Mouse (Mus musculus) CH12.LX (cell line): ENCODE measurements around the gene Lpar3. TPM values are rescaled to one million over a fixed set of nuclear protein-coding genes. Genes with fewer than 3 reads are reported as not detected.
A peak's percentile ranks its signal among the peaks of the same experiment; 100 is the strongest.

Experiments used
- DNase-seq: peaks from one replicate; pipeline ENCODE4 v3.0.0-alpha.2; 2013; ENCODE audit errors: extremely low read depth
- H3K27ac ChIP-seq: 2 replicates; pipeline ENCODE4 v1.5.1; 2012; ENCODE audit warnings: low read depth, mild to moderate bottlenecking, control low read depth, moderate library complexity; ENCODE audit not compliant: insufficient read depth
- H3K27me3 ChIP-seq: replicated peaks from 2 replicates; pipeline ENCODE3; 2012; ENCODE audit warnings: inconsistent platforms
- H3K36me3 ChIP-seq, 2 experiments: replicated peaks in 1 of 2; 2 replicates each; pipeline versions ENCODE3 to v1.6.1; 2012; ENCODE audit warnings: inconsistent platforms in 1 of 2, low read length in 1 of 2, mild to moderate bottlenecking in 1 of 2, mixed read lengths in 1 of 2, moderate library complexity in 1 of 2; ENCODE audit not compliant: control insufficient read depth in 1 of 2, insufficient read depth in 1 of 2
- H3K4me1 ChIP-seq, 2 experiments: 2 replicates each; pipeline ENCODE4 v1.6.1; 2012; ENCODE audit warnings: inconsistent platforms in 1 of 2, moderate library complexity in 1 of 2; ENCODE audit not compliant: insufficient read depth in 2 of 2, control insufficient read depth in 1 of 2
- H3K4me2 ChIP-seq: 2 replicates; pipeline ENCODE4 v1.6.1; 2012; ENCODE audit warnings: low read depth, mild to moderate bottlenecking, control low read depth; ENCODE audit not compliant: poor library complexity, insufficient read depth, severe bottlenecking
- H3K4me3 ChIP-seq, 3 experiments: fragments of 150-350 bp in 1 of 3; sonication (generic) in 1 of 3; replicated peaks in 1 of 3; 2 replicates each; pipeline versions ENCODE3 to v1.5.1; 2011 to 2012; ENCODE audit warnings: low read depth in 2 of 3, low read length in 2 of 3, mild to moderate bottlenecking in 2 of 3, moderate library complexity in 2 of 3, control low read depth in 1 of 3, improper control_type of control experiment in 1 of 3, inconsistent platforms in 1 of 3, mixed read lengths in 1 of 3; ENCODE audit not compliant: poor library complexity in 1 of 3
- H3K79me2 ChIP-seq: replicated peaks from 2 replicates; pipeline ENCODE4 v1.6.1; 2012; ENCODE audit warnings: mild to moderate bottlenecking, moderate library complexity; ENCODE audit not compliant: control insufficient read depth, poor library complexity, insufficient read depth, severe bottlenecking; ENCODE audit errors: extremely low read depth
- H3K9ac ChIP-seq: 2 replicates; pipeline ENCODE4 v1.6.1; 2012; ENCODE audit warnings: low read depth, mild to moderate bottlenecking, control low read depth, moderate library complexity; ENCODE audit not compliant: insufficient read depth
- H3K9me3 ChIP-seq: replicated peaks from 2 replicates; pipeline ENCODE3; 2012; ENCODE audit warnings: low read length, inconsistent platforms, mixed read lengths
- BHLHE40 ChIP-seq: IDR thresholded peaks from 2 replicates; pipeline ENCODE4 v1.6.1; 2011; ENCODE audit warnings: mild to moderate bottlenecking, low read depth, low read length, improper control_type of control experiment
- CTCF ChIP-seq, 2 experiments: IDR thresholded peaks in 1 of 2; conservative IDR thresholded peaks in 1 of 2; 2 replicates each; pipeline ENCODE4 v1.5.1; 2011 to 2012; ENCODE audit warnings: low read depth in 2 of 2, low read length in 2 of 2, improper control_type of control experiment in 1 of 2, inconsistent platforms in 1 of 2, mild to moderate bottlenecking in 1 of 2, moderate library complexity in 1 of 2
- GABPA ChIP-seq: IDR thresholded peaks from 2 replicates; pipeline ENCODE4 v1.6.1; 2012; ENCODE audit warnings: low read depth, low read length, improper control_type of control experiment, inconsistent platforms; ENCODE audit not compliant: insufficient replicate concordance
- HCFC1 ChIP-seq: IDR thresholded peaks from 2 replicates; pipeline ENCODE4 v1.6.1; 2012; ENCODE audit warnings: low read depth, mild to moderate bottlenecking, inconsistent platforms, low read length, improper control_type of control experiment
- JUN ChIP-seq: IDR thresholded peaks from 2 replicates; pipeline ENCODE4 v1.6.1; 2011; ENCODE audit warnings: low read depth, mild to moderate bottlenecking, low read length, improper control_type of control experiment, moderate library complexity; ENCODE audit not compliant: insufficient read depth
- KAT2A ChIP-seq: IDR thresholded peaks from 2 replicates; pipeline ENCODE4 v1.6.1; 2012; ENCODE audit warnings: low read length, improper control_type of control experiment, inconsistent platforms; ENCODE audit not compliant: insufficient replicate concordance
- MAFK ChIP-seq: IDR thresholded peaks from 2 replicates; pipeline ENCODE4 v1.6.1; 2011; ENCODE audit warnings: low read length, improper control_type of control experiment; ENCODE audit not compliant: insufficient replicate concordance
- MAX ChIP-seq: IDR thresholded peaks from 2 replicates; pipeline ENCODE4 v1.6.1; 2011; ENCODE audit warnings: low read length, improper control_type of control experiment
- MXI1 ChIP-seq: IDR thresholded peaks from 2 replicates; pipeline ENCODE4 v1.6.1; 2011; ENCODE audit warnings: mild to moderate bottlenecking, low read depth, low read length, improper control_type of control experiment
- MYC ChIP-seq: IDR thresholded peaks from 2 replicates; pipeline ENCODE4 v1.6.1; 2011; ENCODE audit warnings: low read depth, mild to moderate bottlenecking, improper control_type of control experiment, low read length
- NELFE ChIP-seq: IDR thresholded peaks from 2 replicates; pipeline ENCODE4 v1.6.1; 2011; ENCODE audit warnings: low read depth, low read length, improper control_type of control experiment
- NRF1 ChIP-seq: IDR thresholded peaks from 2 replicates; pipeline ENCODE4 v1.6.1; 2014; ENCODE audit warnings: low read depth, mild to moderate bottlenecking, inconsistent platforms, low read length, improper control_type of control experiment, moderate library complexity
- PAX5 ChIP-seq: IDR thresholded peaks from 2 replicates; pipeline ENCODE4 v1.6.1; 2012; ENCODE audit warnings: low read length, inconsistent platforms, mixed read lengths
- POLR2AphosphoS2 ChIP-seq: IDR thresholded peaks from 2 replicates; pipeline ENCODE4 v1.6.1; 2011; ENCODE audit warnings: low read depth, low read length, improper control_type of control experiment
- RAD21 ChIP-seq: IDR thresholded peaks from 2 replicates; pipeline ENCODE4 v1.6.1; 2011; ENCODE audit warnings: low read depth, mild to moderate bottlenecking, low read length, improper control_type of control experiment, moderate library complexity
- SIN3A ChIP-seq: IDR thresholded peaks from 2 replicates; pipeline ENCODE4 v1.6.1; 2012; ENCODE audit warnings: low read length, improper control_type of control experiment, inconsistent platforms
- SMC3 ChIP-seq: IDR thresholded peaks from 2 replicates; pipeline ENCODE4 v1.6.1; 2011; ENCODE audit warnings: low read depth, low read length, improper control_type of control experiment
- USF1 ChIP-seq: IDR thresholded peaks from 2 replicates; pipeline ENCODE4 v1.6.1; 2014; ENCODE audit warnings: low read depth, mild to moderate bottlenecking, inconsistent platforms, low read length, improper control_type of control experiment
- USF2 ChIP-seq: conservative IDR thresholded peaks from 2 replicates; pipeline ENCODE4 v1.6.1; 2011; ENCODE audit warnings: low read depth, low read length, improper control_type of control experiment
- ZC3H11A ChIP-seq: IDR thresholded peaks from 2 replicates; pipeline ENCODE4 v1.6.1; 2012; ENCODE audit warnings: low read depth, mild to moderate bottlenecking, inconsistent platforms, low read length, improper control_type of control experiment
- ZNF384 ChIP-seq: IDR thresholded peaks from 2 replicates; pipeline ENCODE4 v1.6.1; 2012; ENCODE audit warnings: low read depth, low read length, improper control_type of control experiment, inconsistent platforms
- dilution Hi-C: fragments of 300-500 bp; cut with MboI; formaldehyde crosslinking; loops from 2 replicates; pipeline ENCODE4 v1.14.3; 2020; ENCODE audit warnings: low sequenced_read_pairs; ENCODE audit not compliant: extremely low pct_unique_long_range_greater_than_20kb, extremely low pct_ligation_motif_present
- in situ Hi-C: fragments of 300-500 bp; cut with MboI; formaldehyde crosslinking; loops from 3 replicates; pipeline ENCODE4 v1.14.3; 2019; ENCODE audit warnings: low sequenced_read_pairs, low pct_ligation_motif_present, low pct_unique_long_range_greater_than_20kb, mixed read lengths
- polyA plus RNA-seq: library from polyadenylated mRNA; unstranded; fragments of >175 nt; gene quantifications from 2 replicates; pipeline ENCODE4 v1.2.1, GENCODE M21; 2012; ENCODE audit warnings: low read depth; ENCODE audit not compliant: insufficient read length
- total RNA-seq, 2 experiments: library from RNA; depleted of rRNA; stranded (reverse); fragments of 300-350 nt in 1 of 2; fragments of >200 nt in 1 of 2; gene quantifications; 2 replicates each; pipeline ENCODE4 v1.2.3; 2012 to 2014

The Lpar3 gene
- total and polyA plus RNA-seq, 3 experiments, result not detected

- Histone ChIP-seq H3K79me2 (no peaks in the 10 kb centered on the region), H3K4me2 (no peak overlapping the region), H3K9ac (no peak overlapping the region), H3K4me3 (no peak overlapping the region), H3K27me3 (no peaks in the 10 kb centered on the region), H3K27ac (no peak overlapping the region), H3K4me1 (peaks cover 2 to 21% of the 10 kb centered on the region in 2 experiments; a peak in 2 of 4 replicates), H3K9me3 (no peaks in the 10 kb centered on the region), H3K36me3 (no peaks in the 10 kb centered on the region)
- dilution Hi-C loops, result loop anchor here (25.0 kb wide), 1 partner anchor 90 kb away; no protein-coding TSS in a partner anchor
- in situ Hi-C loops, result loop anchor here (5.0 kb wide), 1 partner anchor 95 kb away; no protein-coding TSS in a partner anchor
- 0 out of 2 replicates have a peak, but pooled peaks have one; percentile 21 for TF ChIP-seq SIN3A
- no peak for TF ChIP-seq KAT2A
- TF ChIP-seq MXI1, result peak; percentile 32; the same call in 1 of the 2 replicates
- no peak for TF ChIP-seq USF1
- TF ChIP-seq HCFC1, result no peak
- no peak for TF ChIP-seq NELFE
- no peak for DNase-seq
Measured at GRCm38 (mm10) chr3:146276991-146277390, 56.2 kb downstream of the Lpar3 start.

- in situ Hi-C loops, result loop anchor here (5.0 kb wide), 1 partner anchor 95 kb away; no protein-coding TSS in a partner anchor
- Histone ChIP-seq H3K9ac (no peak overlapping the region), H3K9me3 (no peaks in the 10 kb centered on the region)
- TF ChIP-seq USF2 (peak; percentile 91), PAX5 (no peak), MAFK (no peak), SMC3 (peak; percentile 98), NRF1 (no peak), JUN (no peak), MAX (peak; percentile 90), USF1 (peak; percentile 92), RAD21 (peak; percentile 89), GABPA (no peak), KAT2A (no peak), POLR2AphosphoS2 (no peak), ZC3H11A (peak; percentile 54; the same call in 1 of the 2 replicates), MYC (0 out of 2 replicates have a peak, but pooled peaks have one; percentile 12), CTCF (conservative IDR thresholded peaks at IDR 0.05 in 1 of 2, IDR thresholded peaks at IDR 0.05 in 1 of 2; ENCODE audit: low read depth in 2 of 2, low read length in 2 of 2) (peak; percentile 74 to 97), BHLHE40 (0 out of 2 replicates have a peak, but pooled peaks have one; percentile 12), ZNF384 (0 out of 2 replicates have a peak, but pooled peaks have one; percentile 7)
- TF ChIP-seq, all 38 proteins: peak for 10
- peak overlapping the region; percentile 13; the same call in 1 of the 2 replicates for H3K4me2 ChIP-seq
- H3K27me3 ChIP-seq, result no peaks in the 10 kb centered on the region
- H3K36me3 ChIP-seq, result no peaks in the 10 kb centered on the region
- peaks cover 2 to 21% of the 10 kb centered on the region in 2 experiments; a peak in 2 of 4 replicates for H3K4me1 ChIP-seq
- H3K4me3 ChIP-seq, result no peak overlapping the region
- no peaks in the 10 kb centered on the region for H3K79me2 ChIP-seq
- H3K27ac ChIP-seq, result no peak overlapping the region
- DNase-seq, result peak; percentile 92
- dilution Hi-C loops, result loop anchor here (25.0 kb wide), 1 partner anchor 90 kb away; no protein-coding TSS in a partner anchor
Measured at GRCm38 (mm10) chr3:146277456-146277855, 56.7 kb downstream of the Lpar3 start.
